Mouse (Mus musculus) liver, postnatal 0 days (tissue): ENCODE data around the gene Ankle2.

Experiments
- CTCF ChIP-seq: sonication (generic); IDR thresholded peaks from 2 replicates; pipeline ENCODE4 v1.5.1; 2016; ENCODE audit warnings: antibody characterized with exemption, low read depth
- EP300 ChIP-seq: IDR thresholded peaks from 2 replicates; pipeline ENCODE4 v1.6.1; 2016; ENCODE audit warnings: antibody characterized with exemption, low read depth, mild to moderate bottlenecking

- TF ChIP-seq CTCF: no peak
- TF ChIP-seq EP300: no peak
Observed at GRCm38 (mm10) chr5:110287084-110287475, 56.3 kb downstream of the Ankle2 start.
